Mouse (Mus musculus) urinary bladder, adult 18-20 months (tissue): ENCODE results near the gene Sf3a3.

Experiments used
- DNase-seq, 2 experiments: peaks; one replicate each; pipeline ENCODE4 v3.0.0; 2022; ENCODE audit warnings: low spot score in 2 of 2, mixed read lengths in 2 of 2

Sf3a3 gene

DNA sequence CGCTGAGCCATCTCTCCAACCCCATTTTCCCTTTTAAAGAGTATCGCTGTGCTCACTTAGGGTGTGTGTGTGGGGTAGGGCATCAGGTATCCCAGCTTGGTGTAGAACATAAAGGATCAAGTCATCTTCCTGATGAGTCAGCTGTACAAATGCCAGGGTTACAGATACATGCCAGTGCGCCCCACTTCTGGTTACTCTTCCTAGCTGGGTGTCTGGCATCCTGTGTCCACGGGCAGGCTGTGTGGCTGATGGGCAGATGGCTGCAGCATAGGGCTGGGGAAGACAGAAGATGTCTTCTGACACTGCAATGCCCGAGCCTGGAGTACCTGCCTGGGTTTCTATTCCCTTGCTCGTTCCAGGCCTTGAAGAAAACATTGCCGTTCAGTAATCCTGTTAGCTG is 66.8 kb downstream of the Sf3a3 start:
- no peak for DNase-seq
